Mouse (Mus musculus): ENCODE results near the gene Ppil3. TPM values are rescaled to one million over a fixed set of nuclear protein-coding genes. Genes with fewer than 3 reads are reported as not detected.

Gene Ppil3
- polyA plus RNA-seq, 1 experiment from 2014 or later, result 49.2 TPM

DNA sequence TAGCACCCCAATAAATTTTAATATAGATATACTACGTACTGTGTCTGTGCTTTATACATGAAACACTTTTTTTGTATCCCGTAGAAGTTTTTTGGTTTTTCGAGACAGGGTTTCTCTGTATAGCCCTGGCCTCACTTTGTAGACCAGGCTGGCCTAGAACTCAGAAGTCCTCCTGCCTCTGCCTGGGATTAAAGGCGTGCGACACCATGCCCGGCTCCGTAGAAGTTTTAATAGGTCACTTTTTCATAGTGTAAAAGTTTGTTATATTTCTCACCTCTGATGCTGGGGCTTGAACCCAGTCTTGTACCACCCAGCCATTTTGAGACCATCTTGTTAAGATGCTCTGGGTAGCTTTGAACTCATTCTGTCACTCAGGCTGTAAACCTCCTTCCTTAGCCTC lies 38.0 kb downstream of the Ppil3 start:
- no peak for ATAC-seq (replicated peaks)

GRCm38 (mm10) chr1:58403745-58404144 lies 41.5 kb downstream of the Ppil3 start:
- Histone ChIP-seq H3K9me3 (no peaks in the 10 kb centered on the region), H3K4me1 (no peaks in the 10 kb centered on the region), H3K4me2 (replicated peaks) (no peak overlapping the region), H3K27ac (replicated peaks) (no peak overlapping the region), H3K27me3 (no peaks in the 10 kb centered on the region), H3K4me3 (no peak overlapping the region), H3K9ac (replicated peaks) (no peak overlapping the region), H3K36me3 (peaks cover 81% of the 10 kb centered on the region)
- 94% methylated on average over 5 of the region's 5 CpGs for WGBS
- ATAC-seq (replicated peaks), result no peak

More for the DNA sequence above, 38.0 kb downstream of the Ppil3 start:
- no peak overlapping the region for H3K9ac ChIP-seq (replicated peaks)
- H3K27ac ChIP-seq (replicated peaks), result no peak overlapping the region
- H3K4me3 ChIP-seq, result no peak overlapping the region
- peaks cover 77% of the 10 kb centered on the region for H3K36me3 ChIP-seq
- no peaks in the 10 kb centered on the region for H3K27me3 ChIP-seq
- no peak overlapping the region for H3K4me2 ChIP-seq (replicated peaks)
- no peaks in the 10 kb centered on the region for H3K4me1 ChIP-seq
- WGBS, result 97% methylated on average over 7 of the region's 7 CpGs
- H3K9me3 ChIP-seq, result no peaks in the 10 kb centered on the region

GRCm38 (mm10) chr1:58401396-58401795 lies 43.9 kb downstream of the Ppil3 start:
- H3K36me3 ChIP-seq, result peaks cover 91% of the 10 kb centered on the region
- 90% methylated on average over 6 of the region's 6 CpGs for WGBS
- ATAC-seq (replicated peaks), result no peak

GRCm38 (mm10) chr1:58397731-58398130 lies 47.6 kb downstream of the Ppil3 start:
- H3K9me3 ChIP-seq, result no peaks in the 10 kb centered on the region
- H3K36me3 ChIP-seq, result peaks cover 75% of the 10 kb centered on the region
- no peak for ATAC-seq (replicated peaks)
- H3K4me3 ChIP-seq, result no peak overlapping the region
- H3K9ac ChIP-seq (replicated peaks), result no peak overlapping the region
- H3K27ac ChIP-seq (replicated peaks), result no peak overlapping the region
- 93% methylated on average over 6 of the region's 6 CpGs for WGBS
- no peak overlapping the region for H3K4me2 ChIP-seq (replicated peaks)
- H3K27me3 ChIP-seq, result no peaks in the 10 kb centered on the region
- peaks cover 14% of the 10 kb centered on the region for H3K4me1 ChIP-seq

More at GRCm38 (mm10) chr1:58401396-58401795, 43.9 kb downstream of the Ppil3 start:
- Histone ChIP-seq H3K27me3 (no peaks in the 10 kb centered on the region), H3K27ac (replicated peaks) (no peak overlapping the region), H3K4me3 (no peak overlapping the region), H3K4me2 (replicated peaks) (no peak overlapping the region), H3K9ac (replicated peaks) (no peak overlapping the region), H3K9me3 (no peaks in the 10 kb centered on the region), H3K4me1 (no peaks in the 10 kb centered on the region)

DNA sequence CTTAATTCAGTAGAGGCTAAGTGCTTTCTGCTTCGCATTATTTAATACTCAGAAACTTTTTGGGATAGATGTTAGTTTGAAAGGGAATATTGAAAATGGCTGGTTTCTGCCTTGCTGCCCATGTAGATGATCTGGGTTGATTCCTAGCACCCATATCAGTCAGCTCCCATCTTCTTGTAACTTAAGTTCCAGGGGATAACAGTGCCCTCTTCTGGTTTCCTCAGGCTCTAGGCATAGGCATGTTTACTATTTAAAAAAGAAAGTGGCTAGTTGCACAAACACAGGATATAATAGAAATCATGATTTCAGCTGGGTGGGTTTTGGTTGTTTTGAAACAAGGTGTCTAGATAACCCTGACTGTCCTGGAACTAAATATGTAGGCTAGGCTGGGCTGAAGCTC lies 49.1 kb downstream of the Ppil3 start:
- Histone ChIP-seq H3K27ac (replicated peaks) (no peak overlapping the region), H3K4me1 (peaks cover 24% of the 10 kb centered on the region), H3K36me3 (peaks cover 61% of the 10 kb centered on the region), H3K9me3 (no peaks in the 10 kb centered on the region), H3K9ac (replicated peaks) (no peak overlapping the region), H3K27me3 (no peaks in the 10 kb centered on the region), H3K4me2 (replicated peaks) (no peak overlapping the region), H3K4me3 (no peak overlapping the region)
- 91% methylated on average over 1 of the region's 1 CpGs for WGBS
- ATAC-seq (replicated peaks), result no peak

- ATAC-seq (replicated peaks), result no peak
- H3K4me3 ChIP-seq, result no peak overlapping the region
- H3K36me3 ChIP-seq, result peaks cover 52% of the 10 kb centered on the region
- H3K27me3 ChIP-seq, result no peaks in the 10 kb centered on the region
- H3K4me2 ChIP-seq (replicated peaks), result no peak overlapping the region
- H3K4me1 ChIP-seq, result peaks cover 27% of the 10 kb centered on the region
- no peaks in the 10 kb centered on the region for H3K9me3 ChIP-seq
- no peak overlapping the region for H3K27ac ChIP-seq (replicated peaks)
- WGBS, result 94% methylated on average over 3 of the region's 3 CpGs
- no peak overlapping the region for H3K9ac ChIP-seq (replicated peaks)
These were observed 49.9 kb downstream of the Ppil3 start for GRCm38 (mm10) chr1:58395341-58395740.

DNA sequence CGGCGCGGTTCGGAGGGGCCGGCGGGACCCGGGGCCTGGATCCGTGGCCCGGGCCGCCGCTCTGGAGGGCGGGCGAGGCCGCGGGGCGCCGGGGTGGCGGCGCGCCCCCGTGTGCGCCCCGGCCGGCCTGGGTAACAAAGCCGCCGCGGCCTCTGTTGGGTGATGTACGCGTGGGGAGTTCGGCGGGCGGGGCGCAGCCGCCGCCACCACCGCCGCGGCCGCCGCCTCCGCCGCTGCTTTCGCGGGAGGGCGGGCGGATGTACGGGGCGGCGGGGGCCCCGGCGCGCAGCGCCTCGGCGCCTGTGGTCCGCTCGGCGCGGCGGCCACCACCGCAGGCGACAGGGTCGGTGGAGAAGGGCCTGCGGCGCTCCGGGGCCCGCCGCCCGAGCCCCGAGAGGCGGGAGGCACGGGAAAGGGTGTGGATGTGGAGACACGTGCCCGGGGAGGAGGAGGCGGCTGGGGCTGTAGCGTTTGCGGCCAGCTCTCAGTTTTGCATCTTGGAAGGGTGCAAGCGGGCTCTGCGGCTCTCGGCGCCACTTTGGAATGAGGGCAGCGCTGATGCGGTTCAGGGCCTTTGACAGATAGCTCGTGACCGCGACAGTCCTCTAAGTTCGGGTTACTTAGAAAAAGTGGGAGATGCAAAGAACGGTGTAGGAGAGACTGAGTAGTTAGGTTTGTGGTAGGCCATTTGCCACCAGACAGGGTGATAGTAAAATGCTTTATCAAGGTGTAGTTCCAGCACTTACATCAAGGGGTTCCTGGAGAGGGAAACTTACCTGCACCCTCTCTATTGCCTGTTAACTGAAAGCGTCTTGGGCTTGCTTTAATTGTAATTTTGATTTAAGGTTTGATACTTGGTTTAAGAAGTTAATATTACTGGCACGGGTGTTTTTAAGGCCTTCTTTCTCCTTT lies 51.7 kb downstream of the Ppil3 start:
- peaks cover 27% of the 10 kb centered on the region for H3K4me1 ChIP-seq
- H3K9ac ChIP-seq (replicated peaks), result peak overlapping the region; percentile 99
- no peaks in the 10 kb centered on the region for H3K27me3 ChIP-seq
- under 1% methylated on average over 72 of the region's 90 CpGs for WGBS
- peak overlapping the region; percentile 70 for H3K4me2 ChIP-seq (replicated peaks)
- no peaks in the 10 kb centered on the region for H3K9me3 ChIP-seq
- H3K27ac ChIP-seq (replicated peaks), result peak overlapping the region; percentile 97
- ATAC-seq (replicated peaks), result peak; percentile 63
- peaks cover 36% of the 10 kb centered on the region for H3K36me3 ChIP-seq
- peak overlapping the region; percentile 74 for H3K4me3 ChIP-seq

- peaks cover 27% of the 10 kb centered on the region for H3K4me1 ChIP-seq
- no peaks in the 10 kb centered on the region for H3K9me3 ChIP-seq
- peak within 1 kb of the TSS; percentile 74 for H3K4me3 ChIP-seq
- peak; percentile 98 for ATAC-seq (replicated peaks)
- H3K27me3 ChIP-seq, result no peaks in the 10 kb centered on the region
- WGBS, result 1% methylated on average over 51 of the region's 61 CpGs
- peak within 1 kb of the TSS; percentile 99 for H3K9ac ChIP-seq (replicated peaks)
- peak within 1 kb of the TSS; percentile 70 for H3K4me2 ChIP-seq (replicated peaks)
- peak within 1 kb of the TSS; percentile 97 for H3K27ac ChIP-seq (replicated peaks)
- H3K36me3 ChIP-seq, result peaks cover 28% of the 10 kb centered on the region
These were observed 52.5 kb downstream of the Ppil3 start, which contains the start of gene Bzw1 for GRCm38 (mm10) chr1:58392652-58393283. TSS of gene Bzw1 (plus strand) at chr1:58392898.

- Histone ChIP-seq H3K27ac (replicated peaks) (peak overlapping the region; percentile 97), H3K27me3 (no peaks in the 10 kb centered on the region), H3K4me1 (peaks cover 27% of the 10 kb centered on the region), H3K4me3 (peak overlapping the region; percentile 74), H3K9ac (replicated peaks) (peak overlapping the region; percentile 99), H3K4me2 (replicated peaks) (peak overlapping the region; percentile 70), H3K36me3 (peaks cover 23% of the 10 kb centered on the region), H3K9me3 (no peaks in the 10 kb centered on the region)
- ATAC-seq (replicated peaks), result 0 out of 2 replicates have a peak, but pooled peaks have one; percentile 3
- under 1% methylated on average over 16 of the region's 16 CpGs for WGBS
These were observed 53.0 kb downstream of the Ppil3 start for GRCm38 (mm10) chr1:58392268-58392651.

- 45% methylated on average over 19 of the region's 19 CpGs for whole genome bisulfite sequencing
- H3K36me3 ChIP-seq, result peaks cover 17% of the 10 kb centered on the region
- H3K27ac ChIP-seq (replicated peaks), result peak overlapping the region; percentile 97
- no peaks in the 10 kb centered on the region for H3K27me3 ChIP-seq
- H3K9me3 ChIP-seq, result no peaks in the 10 kb centered on the region
- H3K4me1 ChIP-seq, result peaks cover 27% of the 10 kb centered on the region
- H3K9ac ChIP-seq (replicated peaks), result peak overlapping the region; percentile 99
- peak overlapping the region; percentile 74 for H3K4me3 ChIP-seq
- peak overlapping the region; percentile 70 for H3K4me2 ChIP-seq (replicated peaks)
- no peak for ATAC-seq (replicated peaks)
These were observed 53.6 kb downstream of the Ppil3 start for GRCm38 (mm10) chr1:58391421-58392267.

- no peak for ATAC-seq (replicated peaks)
- H3K4me3 ChIP-seq, result no peak overlapping the region
- no peak overlapping the region for H3K4me2 ChIP-seq (replicated peaks)
- no peaks in the 10 kb centered on the region for H3K27me3 ChIP-seq
- H3K9ac ChIP-seq (replicated peaks), result no peak overlapping the region
- no peaks in the 10 kb centered on the region for H3K36me3 ChIP-seq
- 73% methylated on average over 5 of the region's 5 CpGs for WGBS
- H3K4me1 ChIP-seq, result no peaks in the 10 kb centered on the region
- H3K27ac ChIP-seq (replicated peaks), result no peak overlapping the region
- no peaks in the 10 kb centered on the region for H3K9me3 ChIP-seq
These were observed 62.6 kb downstream of the Ppil3 start for GRCm38 (mm10) chr1:58382586-58383281.

Data from forebrain, embryonic 15.5 days (tissue).